Mouse (Mus musculus): ENCODE data around the gene Cass4.

Gene Cass4

DNA sequence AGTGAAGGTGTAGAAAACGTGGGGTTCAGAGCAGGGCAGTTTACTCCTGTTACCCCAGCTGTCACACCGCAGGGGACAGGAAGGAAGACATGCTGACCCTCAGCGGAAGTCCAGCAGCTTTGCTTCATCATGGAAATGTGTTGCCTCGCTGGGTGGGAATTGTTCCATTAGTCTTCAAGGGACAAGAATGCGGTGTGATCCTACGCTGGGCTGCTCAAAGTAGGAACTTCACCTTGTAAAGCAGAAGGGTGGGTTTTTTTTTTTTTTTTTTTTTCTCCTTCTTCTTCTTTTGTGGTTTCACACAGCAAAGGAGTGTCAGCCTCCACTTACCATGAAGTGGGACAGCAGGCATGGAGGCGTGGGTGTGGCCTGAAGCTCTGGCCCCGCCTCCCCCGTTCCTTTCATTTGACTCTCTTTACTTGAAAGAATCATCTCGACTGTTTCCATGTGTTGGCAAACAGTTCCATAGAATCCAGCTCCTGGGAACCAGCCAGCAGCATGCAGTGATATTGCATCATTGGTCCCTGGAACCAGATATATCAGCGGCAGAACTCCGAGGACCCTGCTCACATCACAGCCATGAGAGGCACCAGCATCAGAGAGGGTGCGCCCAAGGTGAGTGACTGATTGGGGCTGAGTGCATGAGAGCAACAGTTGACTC lies at the start of gene Cass4:
Gene Cass4 (plus strand): TSS at position 404 of the 661 bp plus-strand sequence.
- peak in 1 of 2 experiments; percentile 36 for DNase-seq (ENCODE audit: low read depth in 2 of 2, low spot score in 2 of 2)

DNA sequence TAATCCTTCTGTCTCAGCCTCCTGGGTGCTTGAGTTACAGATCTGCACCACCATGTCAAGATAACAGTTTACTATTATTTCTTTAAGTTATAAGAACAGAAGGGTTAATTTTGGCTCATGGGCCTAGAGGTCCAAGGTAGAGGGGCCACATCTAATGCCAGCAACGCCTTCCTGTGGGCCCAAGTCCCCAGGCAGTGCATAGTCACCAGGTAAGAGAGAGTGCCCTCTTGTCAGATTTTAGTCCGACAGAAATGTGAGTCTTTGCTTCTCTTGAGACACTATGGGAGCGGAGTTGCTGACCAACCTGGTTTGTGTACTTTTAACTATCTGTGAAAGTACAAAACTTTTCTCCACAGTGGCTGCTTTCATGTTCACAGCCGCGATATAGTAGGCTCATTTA lies 48.9 kb upstream of the Cass4 start:
- no peak for DNase-seq (ENCODE audit: low read depth in 2 of 2, low spot score in 2 of 2)

DNA sequence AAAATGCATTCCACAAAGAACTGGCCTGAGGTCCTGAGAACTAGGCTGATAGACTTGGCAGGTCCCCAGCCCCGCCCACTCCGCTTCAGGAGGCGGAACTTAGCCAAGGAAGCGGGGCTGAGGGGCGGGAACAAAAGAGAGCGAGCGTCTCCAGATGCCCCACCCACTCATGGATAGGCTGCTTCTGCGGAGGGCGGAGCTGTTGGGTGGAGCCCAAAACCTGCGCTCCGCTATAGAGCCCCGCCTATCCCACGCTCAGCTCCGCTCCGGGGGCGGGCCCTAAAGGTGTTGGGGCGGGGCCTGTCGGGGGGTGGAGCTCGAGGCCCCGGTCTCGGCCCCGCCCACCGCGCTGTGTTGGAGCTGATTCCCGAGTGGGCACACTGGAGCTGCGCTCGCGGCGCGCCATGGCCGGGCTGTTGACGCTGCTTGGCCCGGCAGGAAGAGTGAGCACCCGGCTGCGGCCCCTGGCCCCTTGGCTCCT lies 48.3 kb upstream of the Cass4 start, which contains the start of gene Fam210b:
Gene Fam210b (plus strand): TSS at position 308 of the 481 bp plus-strand sequence.
- DNase-seq (ENCODE audit: low read depth in 2 of 2, low spot score in 2 of 2), result peak; percentile 92

DNA sequence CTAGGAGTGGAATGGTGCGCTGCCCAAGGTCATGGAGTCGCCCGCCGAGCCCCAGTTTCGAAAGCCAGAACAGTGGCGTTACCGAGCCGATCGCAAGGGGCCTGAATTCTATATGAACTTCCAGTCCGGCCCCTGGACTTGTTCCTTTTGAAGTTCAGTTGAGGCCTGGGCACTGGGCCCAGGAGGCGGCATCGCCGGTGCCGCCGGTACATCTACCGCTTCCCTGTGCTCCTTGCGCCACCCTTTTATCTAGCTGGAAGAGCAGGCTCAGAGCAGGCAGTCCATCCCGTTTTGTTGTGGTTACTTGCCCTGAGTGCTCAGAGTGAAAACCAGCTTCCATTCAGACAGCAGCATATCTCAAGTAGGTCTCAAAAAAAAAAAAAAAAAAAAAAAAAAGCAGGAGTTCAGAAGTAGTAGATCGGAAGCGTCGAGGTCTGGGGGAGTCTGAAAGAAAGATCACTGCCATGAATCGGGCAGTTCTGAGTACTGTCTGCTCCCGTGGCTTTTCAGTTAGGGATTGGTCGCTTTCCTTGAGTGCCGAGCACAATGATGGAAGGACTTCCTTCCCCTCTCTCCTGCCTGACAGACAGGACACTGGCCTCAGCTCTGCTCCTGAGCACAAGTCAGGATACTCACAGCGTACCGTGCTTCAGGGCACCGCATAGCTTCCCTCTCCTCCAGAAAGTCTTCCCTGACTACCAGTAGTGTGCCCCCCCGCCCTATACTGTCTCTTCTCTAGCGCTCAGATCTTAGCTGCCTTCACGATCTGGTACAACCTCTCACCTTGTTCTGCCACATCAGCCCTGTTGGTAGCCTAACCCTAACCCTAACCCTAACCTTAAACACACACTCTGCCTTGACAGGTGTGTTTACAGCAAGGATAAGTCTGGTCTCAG lies 47.3 kb upstream of the Cass4 start:
- DNase-seq (ENCODE audit: low read depth in 2 of 2, low spot score in 2 of 2), result peak in 1 of 2 experiments; percentile 13

DNA sequence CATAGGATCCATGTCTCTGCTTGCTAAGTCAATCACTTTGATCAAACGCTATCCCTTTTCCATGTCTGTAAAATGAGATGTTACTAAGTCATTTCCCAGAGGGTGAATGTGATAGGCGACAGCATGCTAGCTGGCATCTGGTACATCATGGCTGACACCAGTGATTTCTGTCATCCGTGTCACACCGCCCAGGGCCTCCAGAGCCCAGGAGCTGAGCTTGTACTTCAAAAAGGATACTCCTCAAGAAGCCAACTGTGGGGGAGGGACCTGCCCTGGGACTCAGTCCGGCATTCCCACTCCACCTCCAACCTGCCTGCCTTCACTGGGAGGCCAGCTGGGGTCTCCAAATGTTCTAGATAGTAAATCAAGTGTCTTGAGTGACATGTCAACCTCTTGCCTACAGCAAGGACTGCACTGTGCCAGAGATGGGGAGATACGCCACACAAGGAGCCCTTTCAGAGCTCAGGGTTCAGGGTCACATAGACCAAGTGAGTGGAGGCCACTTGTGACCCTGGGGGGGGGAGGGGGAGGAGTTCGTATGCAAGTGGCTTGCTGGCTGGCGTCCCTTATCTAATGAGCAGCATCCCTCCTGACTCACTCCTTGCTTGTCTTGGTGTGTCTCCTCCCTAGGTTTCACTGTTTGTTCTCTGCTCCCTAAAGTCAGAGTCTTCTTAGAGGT lies 46.5 kb upstream of the Cass4 start:
- DNase-seq (ENCODE audit: low read depth in 2 of 2, low spot score in 2 of 2), result no peak

DNA sequence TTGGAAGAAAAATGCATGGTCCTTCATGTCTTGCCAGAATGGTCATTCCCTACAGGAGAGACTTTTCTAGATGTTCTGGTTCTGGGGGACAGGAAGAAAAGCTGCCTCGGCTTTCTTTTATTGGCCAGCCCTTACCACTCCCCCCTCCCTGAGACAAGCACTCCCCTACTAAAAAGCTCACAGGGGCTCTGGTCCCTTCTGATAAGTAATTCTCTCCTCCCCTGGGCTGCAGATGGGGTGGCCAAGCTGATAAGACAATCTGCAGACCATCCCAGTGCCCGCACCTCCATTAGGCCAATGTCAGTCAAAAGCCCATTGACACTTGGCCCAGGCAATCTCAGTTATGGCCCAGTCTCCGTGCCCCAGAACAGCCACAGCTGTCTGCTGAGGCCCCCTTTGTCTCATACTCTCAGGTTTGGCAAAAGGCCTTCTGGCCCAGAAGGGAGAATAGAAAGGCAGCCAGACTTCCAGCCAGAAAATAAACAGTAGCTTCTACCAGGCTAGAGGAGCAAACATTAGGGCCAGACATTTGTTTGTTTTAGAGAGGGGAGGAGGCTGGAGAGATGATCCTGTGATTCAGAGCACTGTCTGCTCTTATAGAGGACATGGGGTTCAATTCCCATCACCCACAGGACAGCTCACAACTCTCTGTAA lies 45.2 kb upstream of the Cass4 start:
- DNase-seq (ENCODE audit: low read depth in 2 of 2, low spot score in 2 of 2), result no peak

DNA sequence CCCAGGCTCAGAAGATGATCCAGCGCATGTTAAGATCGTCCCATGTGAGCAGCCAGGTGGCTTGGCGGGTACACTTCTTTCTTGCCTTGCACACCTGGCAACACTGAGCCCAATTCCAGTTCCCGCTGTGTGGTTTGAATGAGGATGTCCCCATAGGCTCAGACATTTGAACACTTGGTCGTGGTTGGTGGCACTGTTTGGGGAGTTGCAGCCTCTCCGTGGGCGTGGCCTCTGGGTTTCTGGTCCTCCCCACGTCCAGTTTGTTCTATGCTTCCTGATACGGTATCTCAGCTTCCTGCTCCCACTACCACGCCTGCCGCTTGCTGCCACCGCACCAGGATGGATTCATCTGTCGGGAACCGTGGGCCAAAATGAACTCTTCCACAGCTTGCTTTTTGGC lies 43.8 kb upstream of the Cass4 start:
- no peak for DNase-seq (ENCODE audit: low read depth in 2 of 2, low spot score in 2 of 2)

DNA sequence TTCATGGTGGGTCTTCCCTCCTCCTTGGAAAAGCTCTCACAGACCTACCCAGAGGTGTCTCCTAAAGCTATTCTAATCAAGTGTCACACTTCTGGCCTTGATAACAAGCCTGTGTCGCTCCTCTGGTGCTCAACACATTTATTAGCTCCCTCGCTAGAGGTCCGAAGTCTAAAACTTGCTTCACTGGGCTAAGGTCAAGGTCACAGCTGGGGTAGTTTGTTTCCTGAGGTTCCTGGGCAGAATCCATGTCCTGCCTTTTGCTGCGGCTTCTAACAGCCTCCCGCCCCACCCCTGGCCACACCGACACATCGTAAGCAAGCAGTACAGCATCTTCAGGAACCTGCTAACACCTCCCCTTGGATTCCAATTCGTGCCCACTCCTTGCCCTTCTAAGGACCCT lies 42.8 kb upstream of the Cass4 start:
- no peak for DNase-seq (ENCODE audit: low read depth in 2 of 2, low spot score in 2 of 2)

DNA sequence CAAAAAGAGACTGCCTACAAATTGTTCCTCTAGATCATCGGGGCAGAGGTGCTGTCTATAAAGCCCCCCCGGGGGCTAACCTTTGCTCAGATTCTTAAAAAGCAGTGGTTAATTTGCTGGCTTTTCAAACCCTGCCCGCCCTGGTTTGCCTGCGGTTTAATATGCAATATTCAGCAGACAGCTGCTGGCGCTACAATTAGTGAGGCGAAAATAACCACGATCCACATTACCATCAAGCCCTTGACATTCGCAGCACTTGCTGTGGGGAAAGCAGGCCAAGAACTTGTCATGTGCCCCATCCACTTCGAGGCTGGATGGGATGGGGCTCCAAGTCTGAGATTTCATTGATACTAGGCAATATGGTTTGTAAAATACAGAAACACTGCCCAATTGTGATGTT lies 40.4 kb upstream of the Cass4 start:
- no peak for DNase-seq (ENCODE audit: low read depth in 2 of 2, low spot score in 2 of 2)

DNA sequence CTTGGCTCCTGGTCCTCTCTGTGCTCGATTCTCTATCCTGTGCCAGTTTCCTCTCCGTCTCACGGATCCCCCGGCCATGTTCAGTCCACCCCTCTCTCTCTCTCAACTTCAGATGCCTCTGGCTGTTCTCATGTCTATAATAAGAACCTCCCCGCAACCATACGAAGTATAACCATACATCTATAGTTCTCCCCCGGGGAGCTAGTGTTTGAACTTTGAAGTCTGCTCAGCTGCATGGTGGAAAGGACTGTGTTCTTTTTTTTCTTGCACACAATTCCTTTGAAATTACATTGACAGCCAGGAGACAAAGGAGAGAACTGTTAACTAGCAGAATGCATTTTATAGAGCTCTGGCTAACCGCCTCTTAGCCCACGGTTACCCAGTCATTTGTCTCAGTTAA lies 38.8 kb upstream of the Cass4 start:
- no peak for DNase-seq (ENCODE audit: low read depth in 2 of 2, low spot score in 2 of 2)

DNA sequence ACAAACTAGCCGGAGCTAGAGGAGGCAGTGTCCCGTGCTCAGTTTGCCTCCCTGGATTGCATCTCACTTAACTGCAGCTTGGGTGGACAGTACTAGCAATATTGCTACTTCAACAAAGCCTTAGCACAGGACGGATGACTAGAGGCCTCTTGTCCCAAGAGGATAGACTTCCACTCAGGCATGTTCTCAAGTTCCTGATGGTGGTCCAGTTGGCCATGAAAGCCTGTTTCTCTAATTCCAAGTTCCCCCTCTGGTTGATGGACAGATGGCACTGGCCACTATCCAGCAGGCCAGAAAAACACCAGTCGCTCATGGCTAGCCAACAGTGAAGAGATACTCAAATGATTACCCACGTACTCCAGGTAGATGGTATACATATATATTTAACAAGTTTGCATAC lies 37.8 kb upstream of the Cass4 start:
- DNase-seq (ENCODE audit: low read depth in 2 of 2, low spot score in 2 of 2), result no peak

DNA sequence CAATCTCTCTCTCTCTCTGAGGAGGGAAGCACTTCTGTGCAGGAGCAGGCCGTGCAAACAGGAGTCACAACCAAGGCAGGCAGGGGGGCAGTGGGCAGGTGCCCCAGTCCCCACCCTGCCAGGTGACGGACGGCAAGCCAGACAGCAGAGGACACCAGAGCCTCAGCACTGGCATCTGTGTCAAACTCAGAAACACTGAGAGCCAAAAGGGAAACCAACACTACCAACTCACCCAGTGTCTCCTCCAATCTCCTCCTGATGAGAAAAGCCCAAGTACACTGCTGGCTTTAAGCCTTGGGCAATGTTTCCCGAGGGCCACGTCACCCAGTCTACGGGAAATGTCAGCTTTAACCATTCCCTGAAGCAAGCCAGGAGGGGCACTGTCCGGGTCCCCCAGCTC lies 30.4 kb upstream of the Cass4 start:
- no peak for DNase-seq (ENCODE audit: low read depth in 2 of 2, low spot score in 2 of 2)

DNA sequence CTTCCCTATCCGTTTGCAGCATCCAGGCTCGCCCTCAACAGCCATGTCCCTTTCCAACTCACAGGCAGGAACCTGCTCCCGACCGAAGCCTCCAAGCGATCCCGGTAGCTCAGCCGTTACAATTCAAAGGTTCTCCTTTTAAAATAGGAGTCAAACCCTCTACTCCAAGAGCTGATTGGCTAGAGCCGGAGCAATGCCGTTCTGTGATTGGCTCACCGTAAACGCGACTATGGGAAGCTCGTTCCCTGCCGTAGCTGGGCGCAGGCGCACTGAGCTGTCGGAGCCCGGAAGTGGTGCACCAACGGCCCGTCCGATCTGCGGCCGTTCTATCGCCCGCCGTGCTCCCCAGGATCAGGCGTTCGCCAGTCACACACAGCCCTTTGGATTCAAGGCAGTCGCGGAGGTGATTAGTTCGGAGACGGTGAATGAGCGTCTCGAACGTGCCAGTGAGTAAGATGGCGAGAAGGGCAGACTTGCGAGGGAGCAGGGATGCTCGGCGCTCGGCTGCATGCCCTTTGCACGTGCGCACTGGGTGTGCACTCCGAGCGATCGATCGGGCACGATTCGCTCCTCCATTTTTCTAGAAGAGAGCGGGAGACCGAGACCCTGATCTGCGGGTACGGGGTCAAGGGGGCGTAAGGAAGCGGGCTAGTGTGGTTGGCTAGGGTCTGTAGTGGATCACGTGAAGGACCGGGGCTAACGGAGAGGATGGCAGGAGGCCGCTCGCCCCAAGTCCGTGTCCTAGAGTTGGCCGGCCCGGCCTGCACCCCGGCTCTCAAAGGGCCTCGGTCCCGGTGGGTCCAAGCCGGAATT lies 23.0 kb upstream of the Cass4 start, which contains the start of the genes Aurka and Cstf1:
Gene Aurka (minus strand): TSS at position 125 of the 813 bp plus-strand sequence.
Gene Cstf1 (plus strand): TSS at position 271 of the 813 bp plus-strand sequence.
- peak; percentile 86 to 91 for DNase-seq (ENCODE audit: low read depth in 2 of 2, low spot score in 2 of 2)

DNA sequence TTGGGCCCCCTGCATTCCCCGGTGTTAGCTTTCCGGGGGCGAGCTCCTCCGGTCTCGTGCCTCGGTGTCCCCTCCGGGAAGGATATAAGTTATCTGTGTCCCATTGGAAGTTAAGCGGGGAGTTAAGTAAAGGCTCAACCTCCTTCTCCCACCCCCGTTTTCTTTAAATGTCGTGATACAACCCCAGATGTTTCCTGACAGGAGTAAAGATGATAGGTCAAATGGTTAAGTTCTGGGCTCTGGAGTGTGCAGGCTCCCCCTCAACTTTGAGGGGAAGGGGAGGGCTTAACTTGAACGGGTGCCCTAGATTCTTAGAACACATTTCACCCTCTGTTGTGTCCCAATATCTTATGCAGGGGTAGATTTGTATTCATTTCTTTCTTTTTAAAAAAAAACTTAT lies 22.3 kb upstream of the Cass4 start:
- DNase-seq (ENCODE audit: low read depth in 2 of 2, low spot score in 2 of 2), result no peak

DNA sequence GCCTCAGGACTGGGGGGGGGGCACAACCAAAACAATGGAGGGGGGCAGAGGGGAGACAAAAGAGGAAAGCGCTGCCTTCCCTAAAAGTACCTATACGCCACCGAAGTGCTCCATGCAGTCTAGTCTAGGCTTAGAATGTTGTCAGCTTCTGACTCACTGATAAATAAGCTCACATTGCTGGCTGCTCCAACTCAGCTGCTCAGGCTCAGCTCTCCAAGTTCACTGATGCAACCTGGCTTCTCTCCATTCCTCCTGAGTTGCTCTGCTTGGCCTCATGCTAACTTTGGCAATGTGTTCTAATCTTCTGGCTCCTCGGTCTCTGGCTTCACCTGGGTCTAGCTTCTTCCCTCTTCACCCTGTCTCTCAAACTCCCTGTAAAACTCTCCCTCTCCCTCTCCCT lies 17.0 kb upstream of the Cass4 start:
- DNase-seq (ENCODE audit: low read depth in 2 of 2, low spot score in 2 of 2), result no peak

DNA sequence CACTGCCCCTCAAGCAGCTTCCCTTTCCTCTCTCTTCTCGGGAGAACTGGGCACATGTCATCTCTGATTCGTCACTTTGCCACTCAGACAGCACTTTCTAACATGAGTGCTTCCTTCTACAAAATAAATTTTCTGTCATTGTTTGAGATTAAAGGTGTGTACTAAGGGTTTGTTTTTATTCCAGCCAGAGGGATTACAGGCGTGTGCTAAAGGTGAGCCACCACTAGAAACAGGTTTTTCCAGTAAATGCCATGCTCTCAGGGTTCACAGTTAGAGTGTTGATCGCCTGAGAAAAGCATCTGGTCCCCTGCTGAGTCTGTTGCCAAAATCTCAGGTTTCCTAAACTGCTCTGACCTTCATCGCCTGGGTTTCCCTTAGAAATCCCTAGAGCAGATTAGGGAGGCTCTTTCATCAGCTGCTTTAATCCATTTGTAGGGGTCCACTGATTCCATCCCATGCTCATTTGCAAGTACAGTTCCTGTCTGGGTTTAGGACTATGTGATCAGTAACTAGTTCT lies 16.5 kb upstream of the Cass4 start:
- DNase-seq (ENCODE audit: low read depth in 2 of 2, low spot score in 2 of 2), result no peak

DNA sequence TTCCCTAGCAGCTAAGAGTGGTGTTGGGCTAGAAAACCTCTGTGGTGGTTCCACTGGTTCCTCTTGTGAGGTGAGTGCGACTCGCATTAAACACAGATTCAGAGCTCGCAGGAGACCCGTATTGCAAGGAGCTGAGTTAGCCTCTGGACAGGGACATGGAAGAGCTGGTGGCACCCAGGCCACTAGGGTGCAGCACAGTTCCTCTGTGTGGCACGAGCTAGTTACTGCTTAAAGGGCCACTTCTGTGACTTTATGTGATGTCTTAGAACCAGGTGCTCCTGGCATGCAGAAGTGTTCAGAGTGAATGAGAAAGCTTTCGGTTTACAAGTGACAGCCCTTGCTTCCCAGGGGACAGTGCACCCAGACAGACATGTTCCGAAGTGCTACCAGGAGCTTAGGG lies 15.3 kb upstream of the Cass4 start:
- peak; percentile 33 to 45 for DNase-seq (ENCODE audit: low read depth in 2 of 2, low spot score in 2 of 2)

DNA sequence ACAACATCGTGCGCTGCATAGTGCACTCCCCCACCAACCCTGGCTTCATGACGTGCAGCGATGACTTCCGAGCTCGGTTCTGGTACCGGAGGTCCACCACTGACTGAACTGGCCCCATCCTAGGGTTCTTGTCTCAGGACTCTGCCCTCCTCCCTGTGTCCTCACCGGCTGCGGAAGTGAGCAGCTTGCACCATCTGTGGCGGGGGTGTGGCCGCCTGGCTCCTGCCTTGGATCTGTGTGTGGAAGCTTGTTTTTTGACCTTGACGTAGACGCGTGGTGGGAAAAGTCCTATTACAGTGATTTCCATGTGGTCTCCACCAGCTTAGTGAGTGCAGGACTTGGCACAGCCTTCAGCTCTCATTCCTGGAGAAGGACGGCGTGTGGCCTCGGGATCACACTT lies 13.1 kb upstream of the Cass4 start:
- DNase-seq (ENCODE audit: low read depth in 2 of 2, low spot score in 2 of 2), result no peak

DNA sequence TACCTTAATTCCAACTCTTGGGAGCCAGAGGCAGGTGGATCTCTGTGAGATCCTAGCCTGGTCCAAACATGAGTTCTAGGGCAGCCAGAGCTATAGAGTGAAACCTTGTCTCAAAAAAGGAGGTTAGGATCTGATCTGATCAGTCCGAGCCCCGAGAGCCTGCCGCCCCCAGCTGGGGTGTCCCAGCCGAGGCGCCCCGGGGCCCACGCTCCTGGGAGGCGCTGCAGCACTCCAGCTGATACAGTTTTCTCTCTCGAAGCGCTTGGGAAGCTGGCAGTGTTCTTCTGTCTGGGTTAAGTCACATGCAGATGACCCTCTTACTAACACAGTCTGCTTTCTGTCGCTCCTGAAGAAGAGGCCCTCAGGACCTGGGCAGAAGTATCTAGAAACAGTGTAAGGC lies 12.3 kb upstream of the Cass4 start:
- DNase-seq (ENCODE audit: low read depth in 2 of 2, low spot score in 2 of 2), result no peak

DNA sequence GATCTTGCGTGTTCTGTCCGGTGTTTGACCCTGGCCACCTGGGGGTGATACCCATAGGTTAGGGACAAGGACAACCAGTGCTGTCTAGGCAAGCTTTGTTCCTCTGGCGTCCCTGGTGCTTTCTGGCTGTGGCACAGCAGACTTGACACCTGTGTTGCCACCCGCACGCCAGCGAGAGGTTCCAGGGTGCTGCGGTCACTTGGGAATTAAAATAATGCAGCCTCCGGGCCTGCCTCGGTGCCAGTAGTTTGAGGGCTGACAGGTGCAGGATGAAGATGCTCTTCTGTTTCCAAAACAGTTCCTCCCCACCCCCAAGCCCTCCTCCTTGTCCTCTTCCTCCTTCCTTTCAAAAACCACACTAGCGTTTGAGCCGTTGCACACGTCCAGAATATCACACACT lies 11.7 kb upstream of the Cass4 start:
- DNase-seq (ENCODE audit: low read depth in 2 of 2, low spot score in 2 of 2), result no peak
